Comparison of ENCODE assay signal across 8 mouse cellular contexts in the genomic region with DNA sequence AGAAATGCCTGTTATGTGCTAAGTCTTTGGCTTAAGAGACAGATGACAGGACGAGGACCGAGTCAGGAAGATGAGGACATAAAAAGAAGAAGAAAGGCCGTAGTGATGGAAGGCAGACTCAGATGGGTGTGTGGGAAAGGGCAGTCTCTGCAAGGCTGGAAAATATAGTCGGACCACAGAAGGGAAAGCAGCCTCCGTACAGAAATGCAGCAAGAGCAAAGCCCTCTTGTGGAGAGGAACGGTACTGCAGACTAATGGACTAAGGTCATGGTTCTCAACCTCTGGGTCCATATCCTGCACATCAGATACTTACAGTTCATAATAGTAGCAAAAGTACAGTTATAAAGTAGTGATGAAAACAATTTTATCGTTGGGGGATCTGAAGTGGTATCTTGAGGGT. TPM values are rescaled to one million over a fixed set of nuclear protein-coding genes. Genes with fewer than 3 reads are reported as not detected.
DNase-seq lines count a peak whose midpoint lies in the region; ATAC-seq and TF ChIP-seq lines count a peak whose summit lies in the region.
"Had no signal": no experiment of that assay in that cellular context is flagged by ENCODE, and none has a peak within 500 bp of the region (broad histone marks: within the 10 kb centered on the region; RNA-seq: fewer than 3 reads in every experiment).

No protein-coding gene starts in this region.

- no peaks in the 10 kb centered on the region for H3K9me3 ChIP-seq in liver, embryonic 11.5 days (ENCODE audit: control insufficient read depth, low read length)
- H3K9me3 ChIP-seq in ES-E14 (ENCODE audit: control insufficient read depth, insufficient read depth, low read depth, low read length) = no peaks in the 10 kb centered on the region
- no peaks in the 10 kb centered on the region for H3K9me3 ChIP-seq in embryonic facial prominence, embryonic 11.5 days (replicated peaks; ENCODE audit: control insufficient read depth, low read length)
- H3K9me3 ChIP-seq: heart, embryonic 15.5 days had no signal

- TF ChIP-seq CTCF in liver, adult 2 months (IDR thresholded peaks at IDR 0.05; ENCODE audit: low read depth, low read length) = peak; percentile 64

- no peak overlapping the region for H3K9ac ChIP-seq in liver, adult 2 months (ENCODE audit: low read depth, low read length)
- no peak overlapping the region for H3K9ac ChIP-seq in liver, embryonic 11.5 days (ENCODE audit: low read depth, low read length)
- H3K9ac ChIP-seq in ES-E14 (ENCODE audit: insufficient read depth, low read depth, low read length, poor library complexity, severe bottlenecking) = no peak overlapping the region
- H3K9ac ChIP-seq in embryonic facial prominence, embryonic 11.5 days (replicated peaks; ENCODE audit: low read length) = no peak overlapping the region
- H3K9ac ChIP-seq: heart, embryonic 15.5 days had no signal

- no peak overlapping the region for H3K4me2 ChIP-seq in liver, embryonic 11.5 days
- no peak overlapping the region for H3K4me2 ChIP-seq in embryonic facial prominence, embryonic 11.5 days (ENCODE audit: low read depth, low read length)
- H3K4me2 ChIP-seq: heart, embryonic 15.5 days had no signal

- WGBS in liver, adult 2 months = 22% methylated on average over 7 of the region's 7 CpGs
- 27% methylated on average over 7 of the region's 7 CpGs for WGBS in liver, embryonic 11.5 days
- 31% methylated on average over 7 of the region's 7 CpGs for WGBS in embryonic facial prominence, embryonic 11.5 days

- H3K36me3 ChIP-seq in liver, adult 2 months (ENCODE audit: control insufficient read depth, insufficient read depth, low read length) = no peaks in the 10 kb centered on the region
- H3K36me3 ChIP-seq in liver, embryonic 11.5 days (ENCODE audit: control insufficient read depth, insufficient read depth, low read length) = no peaks in the 10 kb centered on the region
- no peaks in the 10 kb centered on the region for H3K36me3 ChIP-seq in ES-E14 (ENCODE audit: control insufficient read depth, insufficient read depth, low read length, poor library complexity, severe bottlenecking)
- no peaks in the 10 kb centered on the region for H3K36me3 ChIP-seq in embryonic facial prominence, embryonic 11.5 days (replicated peaks; ENCODE audit: control insufficient read depth, insufficient read depth, low read depth, low read length)
- H3K36me3 ChIP-seq: heart, embryonic 15.5 days had no signal

- peaks cover 3% of the 10 kb centered on the region; the same call in 1 of the 2 replicates for H3K4me1 ChIP-seq in liver, adult 2 months (ENCODE audit: control insufficient read depth, insufficient read depth, low read length)
- no peaks in the 10 kb centered on the region for H3K4me1 ChIP-seq in liver, embryonic 11.5 days (replicated peaks; ENCODE audit: control insufficient read depth, insufficient read depth, low read length)
- H3K4me1 ChIP-seq in ES-E14 (ENCODE audit: control insufficient read depth in 2 of 2, insufficient read depth in 2 of 2, low read length in 2 of 2, poor library complexity in 1 of 2) = no peaks in the 10 kb centered on the region
- H3K4me1 ChIP-seq in embryonic facial prominence, embryonic 11.5 days (ENCODE audit: control insufficient read depth, insufficient read depth, low read length) = no peaks in the 10 kb centered on the region
- H3K4me1 ChIP-seq: heart, embryonic 15.5 days had no signal

- no peak for TF ChIP-seq POLR2A in liver, adult 2 months (IDR thresholded peaks at IDR 0.05; ENCODE audit: extremely low read depth, insufficient read depth, low read length)

- no peak overlapping the region for H3K27ac ChIP-seq in liver, adult 2 months (replicated peaks; ENCODE audit: insufficient read depth, low read depth, low read length)
- H3K27ac ChIP-seq in liver, embryonic 11.5 days (ENCODE audit: low read depth, low read length) = no peak overlapping the region
- no peak overlapping the region for H3K27ac ChIP-seq in ES-E14 (ENCODE audit: insufficient read depth, low read depth, low read length, poor library complexity, severe bottlenecking)
- H3K27ac ChIP-seq in embryonic facial prominence, embryonic 11.5 days (replicated peaks; ENCODE audit: low read depth, low read length) = no peak overlapping the region
- H3K27ac ChIP-seq: heart, embryonic 15.5 days had no signal

- no peak for ATAC-seq in liver, embryonic 11.5 days (replicated peaks; ENCODE audit: low FRiP score)
- no peak for ATAC-seq in embryonic facial prominence, embryonic 11.5 days (replicated peaks; ENCODE audit: insufficient number of reproducible peaks, low FRiP score, low TSS enrichment, low read depth)

- peak; percentile 64 for DNase-seq in liver, adult 2 months (ENCODE audit: extremely low read depth, low read depth, low spot score)
- DNase-seq in liver, embryonic 11.5 days (ENCODE audit: low spot score) = no peak
- peak; percentile 69 for DNase-seq in ES-E14 (ENCODE audit: low read depth, low spot score)
- DNase-seq in adrenal gland, postnatal 10 days = peak; percentile 79
- peak; percentile 84 for DNase-seq in embryonic facial prominence, embryonic 11.5 days (ENCODE audit: low spot score)
- DNase-seq in kidney, postnatal 25 days = peak; percentile 40 to 85
- DNase-seq in natural killer cell, adult 2 months (ENCODE audit: low spot score in 2 of 2) = peak; percentile 34 to 56

- in situ Hi-C loops in ES-E14 (cut with MboI; ENCODE audit: low sequenced_read_pairs in 2 of 2, unreplicated experiment in 2 of 2) = no loop called here

- no peaks in the 10 kb centered on the region for H3K27me3 ChIP-seq in liver, adult 2 months (ENCODE audit: control insufficient read depth, insufficient read depth, low read length)
- H3K27me3 ChIP-seq in liver, embryonic 11.5 days (replicated peaks; ENCODE audit: control insufficient read depth, insufficient read depth, low read length) = no peaks in the 10 kb centered on the region
- no peaks in the 10 kb centered on the region for H3K27me3 ChIP-seq in embryonic facial prominence, embryonic 11.5 days (ENCODE audit: control insufficient read depth, insufficient read depth, low read length)
- H3K27me3 ChIP-seq: heart, embryonic 15.5 days had no signal

- no peak overlapping the region for H3K4me3 ChIP-seq in liver, adult 2 months (ENCODE audit: insufficient read depth, low read depth, low read length)
- no peak overlapping the region for H3K4me3 ChIP-seq in liver, embryonic 11.5 days (ENCODE audit: low read depth, low read length)
- H3K4me3 ChIP-seq in ES-E14 (ENCODE audit: insufficient read depth in 1 of 2, low read depth in 1 of 2, low read length in 2 of 2, poor library complexity in 1 of 2, severe bottlenecking in 1 of 2) = no peak overlapping the region
- no peak overlapping the region for H3K4me3 ChIP-seq in embryonic facial prominence, embryonic 11.5 days (ENCODE audit: low read depth, low read length)
- H3K4me3 ChIP-seq: heart, embryonic 15.5 days had no signal

- H3K79me2 ChIP-seq in liver, adult 2 months (ENCODE audit: control insufficient read depth, insufficient read depth, low read length) = no peaks in the 10 kb centered on the region

TF ChIP-seq in ES-E14, 5 proteins besides CTCF, POLR2A, EP300 and RAD21:
- TF ChIP-seq ZC3H11A (IDR thresholded peaks at IDR 0.05; ENCODE audit: borderline replicate concordance, low read depth, low read length) = peak; percentile 65; the same call in 1 of the 2 replicates
- TF ChIP-seq CHD2 (IDR thresholded peaks at IDR 0.05; ENCODE audit: low read depth, low read length) = no peak

RNA-seq across cellular contexts. Expression of a gene that starts 11.7 kb away (rescaled TPM):
- total RNA-seq in liver, adult 2 months (2014; rRNA removed) = 0.92 and 1.9 TPM in 2 replicates
- 4.1 and 5.6 TPM in 2 replicates for polyA plus RNA-seq in liver, adult 2 months (2012; rRNA removed)
- polyA plus RNA-seq in liver, embryonic 11.5 days (2014; fragmentation: Nextera tagmentation; extraction: Ambion mirVana) = 6.4 and 8.5 TPM in 2 replicates
- total RNA-seq in ES-E14 (2012; rRNA removed) = 25.5 and 29.0 TPM in 2 replicates
- total RNA-seq in adrenal gland, postnatal 10 days (2021) = 10 to 100 TPM; 23.5 to 26.0 TPM
- polyA plus RNA-seq in embryonic facial prominence, embryonic 11.5 days (2014; fragmentation: Nextera tagmentation; extraction: Ambion mirVana) = 3.0 and 4.3 TPM in 2 replicates

RNA-seq across cellular contexts. Expression of a gene that starts 11.9 kb away (rescaled TPM):
- total RNA-seq in liver, adult 2 months (2014; rRNA removed) = 6.5 and 7.0 TPM in 2 replicates
- polyA plus RNA-seq in liver, adult 2 months (2012; rRNA removed) = 0.76 and 1.4 TPM in 2 replicates
- 1.9 and 3.2 TPM in 2 replicates for polyA plus RNA-seq in liver, embryonic 11.5 days (2014; fragmentation: Nextera tagmentation; extraction: Ambion mirVana)
- 7.2 and 8.5 TPM in 2 replicates for total RNA-seq in ES-E14 (2012; rRNA removed)
- 10 to 100 TPM in 1 of 2 experiments, 1 to 10 TPM in 1; 9.2 to 12.1 TPM for total RNA-seq in adrenal gland, postnatal 10 days (2021)
- 5.9 TPM in 2 replicates for polyA plus RNA-seq in embryonic facial prominence, embryonic 11.5 days (2014; fragmentation: Nextera tagmentation; extraction: Ambion mirVana)
